Mouse (Mus musculus): ENCODE data around the gene Gm13691. TPM values are rescaled to one million over a fixed set of nuclear protein-coding genes. Genes with fewer than 3 reads are reported as not detected.
"Not testable (repeated sequence)": the region's sequence is repeated elsewhere in the genome, so short reads cannot be mapped to it uniquely, and the experiment has no call there.

Gm13691 gene
- total RNA-seq (2014; fragmentation: Nextera tagmentation) (not detected in 2 replicates), total RNA-seq (2017) (0.17 and 0.22 TPM in 2 replicates), polyA plus RNA-seq (2012) (not detected in 2 replicates)

DNA sequence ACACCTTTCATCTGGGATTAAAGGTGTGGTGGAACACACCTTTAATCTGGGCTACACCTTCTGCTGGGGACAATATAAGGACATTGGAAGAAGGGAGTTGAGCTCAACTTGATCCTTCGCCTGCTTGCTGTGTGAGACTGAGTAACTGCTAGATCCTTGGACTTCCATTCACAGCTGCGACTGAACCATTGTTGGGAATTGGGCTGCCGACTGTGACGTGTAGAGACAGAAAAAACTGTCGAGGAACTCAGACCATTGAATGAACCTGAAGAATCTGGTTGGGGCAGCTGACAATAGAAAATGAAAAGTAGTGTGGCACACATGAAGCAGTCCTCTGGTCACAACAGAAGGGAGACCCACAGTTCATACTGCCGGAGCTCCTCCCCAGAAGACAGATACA, at the start of gene Gm13691:
Gene Gm13691 (plus strand): TSS at position 301 of the 400 bp plus-strand sequence.
- H3K27me3 ChIP-seq (ENCODE audit: insufficient read depth, low read length); DNase-seq (ENCODE audit: low spot score); H3K36me3 ChIP-seq (replicated peaks); H3K4me3 ChIP-seq (ENCODE audit: low read depth, low read length); H3K4me1 ChIP-seq (ENCODE audit: insufficient read depth, low read depth, low read length); ATAC-seq (ENCODE audit: extremely low read depth, insufficient number of reproducible peaks, low FRiP score, poor library complexity, severe bottlenecking); H3K9me3 ChIP-seq (replicated peaks): not testable (repeated sequence)

DNA sequence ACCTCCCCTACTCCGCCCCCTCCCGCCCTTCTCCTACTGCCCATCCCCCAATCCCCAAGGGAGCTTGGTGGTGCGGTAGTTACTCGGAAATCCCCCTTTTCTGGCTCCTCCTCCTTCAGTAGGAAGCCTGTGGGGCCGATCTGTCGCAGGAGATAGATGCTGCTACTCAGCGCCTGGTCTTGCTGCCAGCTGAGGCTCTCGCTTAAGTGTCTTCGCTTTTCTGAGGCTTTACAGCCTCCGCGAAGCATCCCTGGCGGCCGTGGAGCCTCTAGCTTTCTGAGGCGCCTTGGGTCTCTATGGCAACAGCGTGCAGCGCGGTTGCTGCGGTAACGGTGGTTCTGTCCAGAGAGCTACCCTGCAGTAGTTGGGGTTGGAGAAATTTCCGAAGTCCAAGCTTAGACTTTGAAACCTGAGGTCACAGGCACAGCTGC, 49.4 kb upstream of the Gm13691 start, which contains the start of gene Zswim2:
Gene Zswim2 (minus strand): TSS at position 298 of the 431 bp plus-strand sequence.
- no peaks in the 10 kb centered on the region for H3K4me1 ChIP-seq (ENCODE audit: insufficient read depth, low read depth, low read length)
- no peaks in the 10 kb centered on the region for H3K9me3 ChIP-seq (replicated peaks)
- DNase-seq (ENCODE audit: low spot score), result no peak
- no peaks in the 10 kb centered on the region for H3K27me3 ChIP-seq (ENCODE audit: insufficient read depth, low read length)
- TF ChIP-seq TAL1 (conservative IDR thresholded peaks at IDR 0.05; ENCODE audit: low read depth, low read length) (no peak), GATA1 (IDR thresholded peaks at IDR 0.05; ENCODE audit: borderline replicate concordance, low read length) (no peak)
- H3K36me3 ChIP-seq (replicated peaks), result no peaks in the 10 kb centered on the region
- no peak for ATAC-seq (ENCODE audit: extremely low read depth, insufficient number of reproducible peaks, low FRiP score, poor library complexity, severe bottlenecking)
- H3K4me3 ChIP-seq (ENCODE audit: low read depth, low read length), result no peak within 1 kb of the TSS

DNA sequence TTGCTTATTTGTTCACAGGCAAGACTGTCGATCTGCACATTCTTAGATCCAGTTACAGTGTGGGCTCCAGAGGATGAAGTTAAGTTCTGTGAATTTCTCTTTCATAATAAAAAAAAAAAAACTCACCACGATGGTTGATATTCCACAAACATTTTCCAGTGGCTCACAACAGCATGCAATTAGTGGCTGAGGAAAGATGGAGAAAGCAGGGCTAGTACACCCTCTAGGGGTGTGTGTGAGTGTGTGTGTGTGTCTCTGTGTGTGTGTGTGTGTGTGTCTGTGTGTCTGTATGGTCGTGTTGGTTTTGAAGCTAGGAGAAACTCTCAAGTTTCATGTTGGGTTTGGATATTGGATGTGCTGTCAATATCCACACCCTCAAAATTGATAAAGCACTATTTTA, 49.0 kb upstream of the Gm13691 start:
- TF ChIP-seq GATA1 (IDR thresholded peaks at IDR 0.05; ENCODE audit: borderline replicate concordance, low read length) (no peak), CTCF (IDR thresholded peaks at IDR 0.05; ENCODE audit: low read depth, low read length) (no peak), TAL1 (conservative IDR thresholded peaks at IDR 0.05; ENCODE audit: low read depth, low read length) (no peak), POLR2AphosphoS5 (IDR thresholded peaks at IDR 0.05; ENCODE audit: insufficient replicate concordance, low read depth, low read length) (no peak), GATA2 (IDR thresholded peaks at IDR 0.05; ENCODE audit: borderline replicate concordance, low read depth, low read length) (no peak)
- Histone ChIP-seq H3K4me3 (ENCODE audit: low read depth, low read length) (no peak overlapping the region), H3K9me3 (replicated peaks) (no peaks in the 10 kb centered on the region)

DNA sequence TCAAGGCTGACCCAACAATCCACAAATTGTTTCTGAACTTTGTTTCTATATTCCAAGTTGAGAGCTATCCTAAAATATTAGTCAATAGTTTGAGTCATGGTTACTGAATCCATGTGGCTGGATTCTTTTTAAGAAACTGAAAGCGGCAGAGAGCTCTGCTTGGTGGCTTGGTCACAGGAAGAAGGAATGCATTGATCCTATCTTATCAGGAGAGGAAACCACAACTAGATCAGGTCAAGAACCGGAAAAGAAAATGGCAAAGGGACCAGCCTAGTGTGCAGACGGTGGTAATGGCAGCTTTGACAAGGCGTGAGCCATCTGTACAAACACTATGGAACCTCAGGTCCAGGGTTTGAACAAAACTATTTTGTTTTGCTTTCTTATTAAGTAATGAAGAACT, 48.6 kb upstream of the Gm13691 start:
- H3K27me3 ChIP-seq (ENCODE audit: insufficient read depth, low read length), result no peaks in the 10 kb centered on the region
- H3K36me3 ChIP-seq (replicated peaks), result no peaks in the 10 kb centered on the region
- H3K4me3 ChIP-seq (ENCODE audit: low read depth, low read length), result no peak overlapping the region
- TF ChIP-seq TAL1 (conservative IDR thresholded peaks at IDR 0.05; ENCODE audit: low read depth, low read length), result no peak
- TF ChIP-seq CTCF (IDR thresholded peaks at IDR 0.05; ENCODE audit: low read depth, low read length), result no peak
- no peak for TF ChIP-seq POLR2AphosphoS5 (IDR thresholded peaks at IDR 0.05; ENCODE audit: insufficient replicate concordance, low read depth, low read length)
- TF ChIP-seq GATA1 (IDR thresholded peaks at IDR 0.05; ENCODE audit: borderline replicate concordance, low read length), result no peak
- TF ChIP-seq GATA2 (IDR thresholded peaks at IDR 0.05; ENCODE audit: borderline replicate concordance, low read depth, low read length), result no peak
- no peaks in the 10 kb centered on the region for H3K4me1 ChIP-seq (ENCODE audit: insufficient read depth, low read depth, low read length)
- no peaks in the 10 kb centered on the region for H3K9me3 ChIP-seq (replicated peaks)
- no peak for DNase-seq (ENCODE audit: low spot score)
- no peak for ATAC-seq (ENCODE audit: extremely low read depth, insufficient number of reproducible peaks, low FRiP score, poor library complexity, severe bottlenecking)

More for the DNA sequence above, 49.0 kb upstream of the Gm13691 start:
- ATAC-seq (ENCODE audit: extremely low read depth, insufficient number of reproducible peaks, low FRiP score, poor library complexity, severe bottlenecking) (no peak), DNase-seq (ENCODE audit: low spot score) (no peak)
- Histone ChIP-seq H3K4me1 (ENCODE audit: insufficient read depth, low read depth, low read length) (no peaks in the 10 kb centered on the region), H3K36me3 (replicated peaks) (no peaks in the 10 kb centered on the region), H3K27me3 (ENCODE audit: insufficient read depth, low read length) (no peaks in the 10 kb centered on the region)

DNA sequence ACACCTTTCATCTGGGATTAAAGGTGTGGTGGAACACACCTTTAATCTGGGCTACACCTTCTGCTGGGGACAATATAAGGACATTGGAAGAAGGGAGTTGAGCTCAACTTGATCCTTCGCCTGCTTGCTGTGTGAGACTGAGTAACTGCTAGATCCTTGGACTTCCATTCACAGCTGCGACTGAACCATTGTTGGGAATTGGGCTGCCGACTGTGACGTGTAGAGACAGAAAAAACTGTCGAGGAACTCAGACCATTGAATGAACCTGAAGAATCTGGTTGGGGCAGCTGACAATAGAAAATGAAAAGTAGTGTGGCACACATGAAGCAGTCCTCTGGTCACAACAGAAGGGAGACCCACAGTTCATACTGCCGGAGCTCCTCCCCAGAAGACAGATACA, 35.0 kb upstream of the Gm13691 start, which contains the start of gene Gm13698:
Gene Gm13698 (plus strand): TSS at position 301 of the 400 bp plus-strand sequence.
- H3K4me1 ChIP-seq (ENCODE audit: insufficient read depth, low read depth, low read length); H3K36me3 ChIP-seq (replicated peaks); ATAC-seq (ENCODE audit: extremely low read depth, insufficient number of reproducible peaks, low FRiP score, poor library complexity, severe bottlenecking); DNase-seq (ENCODE audit: low spot score); H3K4me3 ChIP-seq (ENCODE audit: low read depth, low read length); H3K27me3 ChIP-seq (ENCODE audit: insufficient read depth, low read length); H3K9me3 ChIP-seq (replicated peaks): not testable (repeated sequence)

DNA sequence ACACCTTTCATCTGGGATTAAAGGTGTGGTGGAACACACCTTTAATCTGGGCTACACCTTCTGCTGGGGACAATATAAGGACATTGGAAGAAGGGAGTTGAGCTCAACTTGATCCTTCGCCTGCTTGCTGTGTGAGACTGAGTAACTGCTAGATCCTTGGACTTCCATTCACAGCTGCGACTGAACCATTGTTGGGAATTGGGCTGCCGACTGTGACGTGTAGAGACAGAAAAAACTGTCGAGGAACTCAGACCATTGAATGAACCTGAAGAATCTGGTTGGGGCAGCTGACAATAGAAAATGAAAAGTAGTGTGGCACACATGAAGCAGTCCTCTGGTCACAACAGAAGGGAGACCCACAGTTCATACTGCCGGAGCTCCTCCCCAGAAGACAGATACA, 29.1 kb upstream of the Gm13691 start, which contains the start of gene Gm13693:
Gene Gm13693 (plus strand): TSS at position 301 of the 400 bp plus-strand sequence.
- not testable (repeated sequence) for ATAC-seq (ENCODE audit: extremely low read depth, insufficient number of reproducible peaks, low FRiP score, poor library complexity, severe bottlenecking); H3K27me3 ChIP-seq (ENCODE audit: insufficient read depth, low read length); H3K9me3 ChIP-seq (replicated peaks); H3K4me1 ChIP-seq (ENCODE audit: insufficient read depth, low read depth, low read length); DNase-seq (ENCODE audit: low spot score); H3K36me3 ChIP-seq (replicated peaks); H3K4me3 ChIP-seq (ENCODE audit: low read depth, low read length)

DNA sequence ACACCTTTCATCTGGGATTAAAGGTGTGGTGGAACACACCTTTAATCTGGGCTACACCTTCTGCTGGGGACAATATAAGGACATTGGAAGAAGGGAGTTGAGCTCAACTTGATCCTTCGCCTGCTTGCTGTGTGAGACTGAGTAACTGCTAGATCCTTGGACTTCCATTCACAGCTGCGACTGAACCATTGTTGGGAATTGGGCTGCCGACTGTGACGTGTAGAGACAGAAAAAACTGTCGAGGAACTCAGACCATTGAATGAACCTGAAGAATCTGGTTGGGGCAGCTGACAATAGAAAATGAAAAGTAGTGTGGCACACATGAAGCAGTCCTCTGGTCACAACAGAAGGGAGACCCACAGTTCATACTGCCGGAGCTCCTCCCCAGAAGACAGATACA, 23.3 kb upstream of the Gm13691 start, which contains the start of gene Gm13695:
Gene Gm13695 (plus strand): TSS at position 301 of the 400 bp plus-strand sequence.
- not testable (repeated sequence) for H3K36me3 ChIP-seq (replicated peaks); H3K27me3 ChIP-seq (ENCODE audit: insufficient read depth, low read length); H3K9me3 ChIP-seq (replicated peaks); H3K4me3 ChIP-seq (ENCODE audit: low read depth, low read length); DNase-seq (ENCODE audit: low spot score); H3K4me1 ChIP-seq (ENCODE audit: insufficient read depth, low read depth, low read length); ATAC-seq (ENCODE audit: extremely low read depth, insufficient number of reproducible peaks, low FRiP score, poor library complexity, severe bottlenecking)

DNA sequence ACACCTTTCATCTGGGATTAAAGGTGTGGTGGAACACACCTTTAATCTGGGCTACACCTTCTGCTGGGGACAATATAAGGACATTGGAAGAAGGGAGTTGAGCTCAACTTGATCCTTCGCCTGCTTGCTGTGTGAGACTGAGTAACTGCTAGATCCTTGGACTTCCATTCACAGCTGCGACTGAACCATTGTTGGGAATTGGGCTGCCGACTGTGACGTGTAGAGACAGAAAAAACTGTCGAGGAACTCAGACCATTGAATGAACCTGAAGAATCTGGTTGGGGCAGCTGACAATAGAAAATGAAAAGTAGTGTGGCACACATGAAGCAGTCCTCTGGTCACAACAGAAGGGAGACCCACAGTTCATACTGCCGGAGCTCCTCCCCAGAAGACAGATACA, 17.5 kb upstream of the Gm13691 start, which contains the start of gene Gm13696:
Gene Gm13696 (plus strand): TSS at position 301 of the 400 bp plus-strand sequence.
- not testable (repeated sequence) for H3K27me3 ChIP-seq (ENCODE audit: insufficient read depth, low read length); H3K36me3 ChIP-seq (replicated peaks); ATAC-seq (ENCODE audit: extremely low read depth, insufficient number of reproducible peaks, low FRiP score, poor library complexity, severe bottlenecking); DNase-seq (ENCODE audit: low spot score); H3K4me1 ChIP-seq (ENCODE audit: insufficient read depth, low read depth, low read length); H3K9me3 ChIP-seq (replicated peaks); H3K4me3 ChIP-seq (ENCODE audit: low read depth, low read length)

DNA sequence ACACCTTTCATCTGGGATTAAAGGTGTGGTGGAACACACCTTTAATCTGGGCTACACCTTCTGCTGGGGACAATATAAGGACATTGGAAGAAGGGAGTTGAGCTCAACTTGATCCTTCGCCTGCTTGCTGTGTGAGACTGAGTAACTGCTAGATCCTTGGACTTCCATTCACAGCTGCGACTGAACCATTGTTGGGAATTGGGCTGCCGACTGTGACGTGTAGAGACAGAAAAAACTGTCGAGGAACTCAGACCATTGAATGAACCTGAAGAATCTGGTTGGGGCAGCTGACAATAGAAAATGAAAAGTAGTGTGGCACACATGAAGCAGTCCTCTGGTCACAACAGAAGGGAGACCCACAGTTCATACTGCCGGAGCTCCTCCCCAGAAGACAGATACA, 11.7 kb upstream of the Gm13691 start, which contains the start of gene Gm13694:
Gene Gm13694 (plus strand): TSS at position 301 of the 400 bp plus-strand sequence.
- not testable (repeated sequence) for H3K4me1 ChIP-seq (ENCODE audit: insufficient read depth, low read depth, low read length); H3K9me3 ChIP-seq (replicated peaks); H3K27me3 ChIP-seq (ENCODE audit: insufficient read depth, low read length); DNase-seq (ENCODE audit: low spot score); H3K4me3 ChIP-seq (ENCODE audit: low read depth, low read length); H3K36me3 ChIP-seq (replicated peaks); ATAC-seq (ENCODE audit: extremely low read depth, insufficient number of reproducible peaks, low FRiP score, poor library complexity, severe bottlenecking)

DNA sequence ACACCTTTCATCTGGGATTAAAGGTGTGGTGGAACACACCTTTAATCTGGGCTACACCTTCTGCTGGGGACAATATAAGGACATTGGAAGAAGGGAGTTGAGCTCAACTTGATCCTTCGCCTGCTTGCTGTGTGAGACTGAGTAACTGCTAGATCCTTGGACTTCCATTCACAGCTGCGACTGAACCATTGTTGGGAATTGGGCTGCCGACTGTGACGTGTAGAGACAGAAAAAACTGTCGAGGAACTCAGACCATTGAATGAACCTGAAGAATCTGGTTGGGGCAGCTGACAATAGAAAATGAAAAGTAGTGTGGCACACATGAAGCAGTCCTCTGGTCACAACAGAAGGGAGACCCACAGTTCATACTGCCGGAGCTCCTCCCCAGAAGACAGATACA, 5.9 kb upstream of the Gm13691 start, which contains the start of gene Gm13697:
Gene Gm13697 (plus strand): TSS at position 301 of the 400 bp plus-strand sequence.
- not testable (repeated sequence) for H3K9me3 ChIP-seq (replicated peaks); H3K4me3 ChIP-seq (ENCODE audit: low read depth, low read length); H3K36me3 ChIP-seq (replicated peaks); H3K27me3 ChIP-seq (ENCODE audit: insufficient read depth, low read length); DNase-seq (ENCODE audit: low spot score); ATAC-seq (ENCODE audit: extremely low read depth, insufficient number of reproducible peaks, low FRiP score, poor library complexity, severe bottlenecking); H3K4me1 ChIP-seq (ENCODE audit: insufficient read depth, low read depth, low read length)

Measured in G1E (cell line).